8 mouse cellular contexts compared by ENCODE assay signal in genomic region chr4:99929149-99929612, GRCm38 (mm10). TPM values are rescaled to one million over a fixed set of nuclear protein-coding genes. Genes with fewer than 3 reads are reported as not detected.
DNase-seq lines count a peak whose midpoint lies in the region; ATAC-seq and TF ChIP-seq lines count a peak whose summit lies in the region.

Gene Pgm1 (plus strand): TSS chr4:99929414.

- H3K27me3 ChIP-seq in embryonic facial prominence, embryonic 14.5 days (replicated peaks; ENCODE audit: control insufficient read depth, insufficient read depth, low read length), result no peaks in the 10 kb centered on the region
- no peaks in the 10 kb centered on the region for H3K27me3 ChIP-seq in heart, embryonic 11.5 days (ENCODE audit: control insufficient read depth, insufficient read depth, low read length)
- H3K27me3 ChIP-seq in kidney, embryonic 14.5 days (ENCODE audit: control insufficient read depth, insufficient read depth, low read length), result no peaks in the 10 kb centered on the region
- H3K27me3 ChIP-seq in limb, embryonic 13.5 days, result peaks cover 3% of the 10 kb centered on the region; the same call in 1 of the 2 replicates
- H3K27me3 ChIP-seq in midbrain, embryonic 14.5 days (ENCODE audit: control insufficient read depth, insufficient read depth, low read length), result no peaks in the 10 kb centered on the region
- H3K27me3 ChIP-seq in stomach, postnatal 0 days (ENCODE audit: control insufficient read depth, insufficient read depth, low read length), result no peaks in the 10 kb centered on the region

- peak; percentile 89 for DNase-seq in 416B (ENCODE audit: low read depth)
- DNase-seq in adrenal gland, adult 18-20 months (ENCODE audit: low spot score in 2 of 2), result peak in 1 of 2 experiments; percentile 82
- DNase-seq in embryonic facial prominence, embryonic 14.5 days (ENCODE audit: low spot score), result no peak
- peak; percentile 81 for DNase-seq in midbrain, embryonic 14.5 days
- DNase-seq in stomach, postnatal 0 days (ENCODE audit: low spot score), result peak; percentile 89

- H3K27ac ChIP-seq in embryonic facial prominence, embryonic 14.5 days (replicated peaks; ENCODE audit: low read depth, low read length), result peak within 1 kb of the TSS; percentile 87
- H3K27ac ChIP-seq in heart, embryonic 11.5 days (ENCODE audit: low read depth, low read length), result peak within 1 kb of the TSS; percentile 99
- peak within 1 kb of the TSS; percentile 74 for H3K27ac ChIP-seq in kidney, embryonic 14.5 days (ENCODE audit: low read depth, low read length)
- peak within 1 kb of the TSS; percentile 88 for H3K27ac ChIP-seq in limb, embryonic 13.5 days
- peak within 1 kb of the TSS; percentile 89 for H3K27ac ChIP-seq in midbrain, embryonic 14.5 days (replicated peaks; ENCODE audit: low read depth, low read length)
- H3K27ac ChIP-seq in stomach, postnatal 0 days (replicated peaks), result peak within 1 kb of the TSS; percentile 88

- peak within 1 kb of the TSS; percentile 96 for H3K4me2 ChIP-seq in embryonic facial prominence, embryonic 14.5 days (ENCODE audit: low read depth, low read length)
- peak within 1 kb of the TSS; percentile 82 for H3K4me2 ChIP-seq in heart, embryonic 11.5 days
- H3K4me2 ChIP-seq in kidney, embryonic 14.5 days (replicated peaks; ENCODE audit: low read depth, low read length), result peak within 1 kb of the TSS; percentile 72
- peak within 1 kb of the TSS; percentile 95 for H3K4me2 ChIP-seq in limb, embryonic 13.5 days (replicated peaks)
- H3K4me2 ChIP-seq in midbrain, embryonic 14.5 days (ENCODE audit: low read length), result peak within 1 kb of the TSS; percentile 69
- peak within 1 kb of the TSS; percentile 93 for H3K4me2 ChIP-seq in stomach, postnatal 0 days (replicated peaks; ENCODE audit: low read depth)

- peak; percentile 81 for ATAC-seq in embryonic facial prominence, embryonic 14.5 days (ENCODE audit: low read depth)
- peak; percentile 85 for ATAC-seq in heart, embryonic 11.5 days (replicated peaks; ENCODE audit: insufficient number of reproducible peaks, low FRiP score, low TSS enrichment)
- peak; percentile 92 for ATAC-seq in kidney, embryonic 14.5 days (ENCODE audit: low FRiP score, low TSS enrichment)
- ATAC-seq in limb, embryonic 13.5 days (ENCODE audit: low FRiP score, low read depth), result peak; percentile 82
- peak; percentile 87 for ATAC-seq in midbrain, embryonic 14.5 days (ENCODE audit: low FRiP score, low TSS enrichment)
- peak; percentile 89 for ATAC-seq in stomach, postnatal 0 days (ENCODE audit: low FRiP score, low TSS enrichment)

- H3K36me3 ChIP-seq in embryonic facial prominence, embryonic 14.5 days (ENCODE audit: control insufficient read depth, insufficient read depth, low read length), result no peaks in the 10 kb centered on the region
- H3K36me3 ChIP-seq in heart, embryonic 11.5 days (ENCODE audit: control insufficient read depth, insufficient read depth, low read length), result no peaks in the 10 kb centered on the region
- no peaks in the 10 kb centered on the region for H3K36me3 ChIP-seq in kidney, embryonic 14.5 days (ENCODE audit: control insufficient read depth, insufficient read depth, low read length)
- H3K36me3 ChIP-seq in limb, embryonic 13.5 days, result no peaks in the 10 kb centered on the region
- no peaks in the 10 kb centered on the region for H3K36me3 ChIP-seq in midbrain, embryonic 14.5 days (ENCODE audit: control insufficient read depth, insufficient read depth, low read length)
- H3K36me3 ChIP-seq in stomach, postnatal 0 days (ENCODE audit: control insufficient read depth, insufficient read depth, low read length), result no peaks in the 10 kb centered on the region

- peaks cover 14% of the 10 kb centered on the region for H3K4me1 ChIP-seq in embryonic facial prominence, embryonic 14.5 days (ENCODE audit: control insufficient read depth, insufficient read depth, low read length)
- peaks cover 17% of the 10 kb centered on the region for H3K4me1 ChIP-seq in heart, embryonic 11.5 days (ENCODE audit: control insufficient read depth, insufficient read depth, low read length)
- no peaks in the 10 kb centered on the region; the same call in 1 of the 2 replicates for H3K4me1 ChIP-seq in kidney, embryonic 14.5 days (ENCODE audit: control insufficient read depth, insufficient read depth, low read length)
- peaks cover 28% of the 10 kb centered on the region for H3K4me1 ChIP-seq in limb, embryonic 13.5 days
- peaks cover 8% of the 10 kb centered on the region; the same call in 1 of the 2 replicates for H3K4me1 ChIP-seq in midbrain, embryonic 14.5 days (ENCODE audit: control insufficient read depth, insufficient read depth, low read length)
- H3K4me1 ChIP-seq in stomach, postnatal 0 days (replicated peaks; ENCODE audit: control insufficient read depth, insufficient read depth), result peaks cover 7% of the 10 kb centered on the region

- TF ChIP-seq CTCF in stomach, postnatal 0 days (IDR thresholded peaks at IDR 0.05; ENCODE audit: low read depth), result no peak

- H3K9me3 ChIP-seq in embryonic facial prominence, embryonic 14.5 days (ENCODE audit: control insufficient read depth, low read length), result no peaks in the 10 kb centered on the region
- H3K9me3 ChIP-seq in heart, embryonic 11.5 days (replicated peaks; ENCODE audit: control insufficient read depth, low read length), result no peaks in the 10 kb centered on the region
- H3K9me3 ChIP-seq in kidney, embryonic 14.5 days (ENCODE audit: control insufficient read depth, low read length), result no peaks in the 10 kb centered on the region
- H3K9me3 ChIP-seq in limb, embryonic 13.5 days, result no peaks in the 10 kb centered on the region
- no peaks in the 10 kb centered on the region for H3K9me3 ChIP-seq in midbrain, embryonic 14.5 days (ENCODE audit: control insufficient read depth, low read length)
- H3K9me3 ChIP-seq in stomach, postnatal 0 days (ENCODE audit: control insufficient read depth, low read length), result no peaks in the 10 kb centered on the region

- H3K4me3 ChIP-seq in embryonic facial prominence, embryonic 14.5 days (ENCODE audit: low read depth, low read length), result peak within 1 kb of the TSS; percentile 69
- peak within 1 kb of the TSS; percentile 61 for H3K4me3 ChIP-seq in heart, embryonic 11.5 days (ENCODE audit: low read depth, low read length)
- H3K4me3 ChIP-seq in kidney, embryonic 14.5 days (ENCODE audit: low read length), result peak within 1 kb of the TSS; percentile 69
- peak within 1 kb of the TSS; percentile 61 for H3K4me3 ChIP-seq in limb, embryonic 13.5 days
- H3K4me3 ChIP-seq in midbrain, embryonic 14.5 days (replicated peaks; ENCODE audit: low read depth, low read length), result peak within 1 kb of the TSS; percentile 55
- peak within 1 kb of the TSS; percentile 66 for H3K4me3 ChIP-seq in stomach, postnatal 0 days (ENCODE audit: low read depth, low read length)

- WGBS in embryonic facial prominence, embryonic 14.5 days, result 4% methylated on average over 21 of the region's 23 CpGs
- 4% methylated on average over 23 of the region's 23 CpGs for WGBS in heart, embryonic 11.5 days (ENCODE audit: insufficient replicate concordance)
- WGBS in kidney, embryonic 14.5 days, result 5% methylated on average over 23 of the region's 23 CpGs
- WGBS in limb, embryonic 13.5 days, result 4% methylated on average over 23 of the region's 23 CpGs
- WGBS in midbrain, embryonic 14.5 days, result 5% methylated on average over 23 of the region's 23 CpGs
- WGBS in stomach, postnatal 0 days, result 3% methylated on average over 23 of the region's 23 CpGs

- TF ChIP-seq EP300 in stomach, postnatal 0 days (optimal IDR thresholded peaks at IDR 0.05), result no peak

- H3K9ac ChIP-seq in embryonic facial prominence, embryonic 14.5 days (ENCODE audit: low read depth, low read length), result peak within 1 kb of the TSS; percentile 76
- H3K9ac ChIP-seq in heart, embryonic 11.5 days (ENCODE audit: low read depth, low read length), result peak within 1 kb of the TSS; percentile 88
- peak within 1 kb of the TSS; percentile 61 for H3K9ac ChIP-seq in kidney, embryonic 14.5 days (ENCODE audit: low read depth, low read length)
- H3K9ac ChIP-seq in limb, embryonic 13.5 days, result peak within 1 kb of the TSS; percentile 80
- peak within 1 kb of the TSS; percentile 64 for H3K9ac ChIP-seq in midbrain, embryonic 14.5 days (replicated peaks; ENCODE audit: low read length)
- H3K9ac ChIP-seq in stomach, postnatal 0 days (ENCODE audit: low read length), result peak within 1 kb of the TSS; percentile 75

RNA-seq across cellular contexts. Expression of gene Pgm1, which starts in this region (rescaled TPM):
- total RNA-seq in adrenal gland, adult 18-20 months (2021), result 100 to 1,000 TPM in 1 of 2 experiments, 10 to 100 TPM in 1; 93.0 to 106 TPM
- polyA plus RNA-seq in embryonic facial prominence, embryonic 14.5 days (2014; fragmentation: Nextera tagmentation; extraction: Ambion mirVana), result 70.9 and 71.4 TPM in 2 replicates
- polyA plus RNA-seq in heart, embryonic 11.5 days (2014; fragmentation: Nextera tagmentation; extraction: Ambion mirVana), result 277 and 308 TPM in 2 replicates
- 37.0 and 58.3 TPM in 2 replicates for polyA plus RNA-seq in kidney, embryonic 14.5 days (2014; fragmentation: Nextera tagmentation; extraction: Ambion mirVana)
- polyA plus RNA-seq in limb, embryonic 13.5 days (2015; fragmentation: Nextera tagmentation; extraction: Ambion mirVana), result 58.9 and 61.5 TPM in 2 replicates
- 65.5 and 76.0 TPM in 2 replicates for polyA plus RNA-seq in midbrain, embryonic 14.5 days (2014; fragmentation: Nextera tagmentation; extraction: Ambion mirVana)
- polyA plus RNA-seq in stomach, postnatal 0 days (2015; fragmentation: Nextera tagmentation; extraction: Ambion mirVana), result 50.3 and 52.4 TPM in 2 replicates
